Mouse (Mus musculus) C2C12 (cell line): Measurements from ENCODE around the gene Dexi.

Experiments
- CEBPB ChIP-seq: IDR thresholded peaks from one replicate; pipeline ENCODE4 v1.6.1; 2011; ENCODE audit warnings: low read depth, mild to moderate bottlenecking, control low read depth, moderate library complexity
- CTCF ChIP-seq: IDR thresholded peaks from one replicate; pipeline ENCODE4 v1.5.1; 2011; ENCODE audit not compliant: control insufficient read depth, insufficient read depth, insufficient read length
- MAX ChIP-seq: IDR thresholded peaks from one replicate; pipeline ENCODE4 v1.6.1; 2011; ENCODE audit warnings: mild to moderate bottlenecking, control low read depth
- MYOD1 ChIP-seq: IDR thresholded peaks from one replicate; pipeline ENCODE4 v1.6.1; 2011; ENCODE audit warnings: low read depth; ENCODE audit not compliant: control insufficient read depth, insufficient read length
- MYOG ChIP-seq: IDR thresholded peaks from one replicate; pipeline ENCODE4 v1.6.1; 2011; ENCODE audit not compliant: control insufficient read depth, insufficient read length; ENCODE audit errors: extremely low read depth
- USF1 ChIP-seq: IDR thresholded peaks from one replicate; pipeline ENCODE4 v1.6.1; 2011; ENCODE audit warnings: low read depth, mild to moderate bottlenecking, control low read depth, moderate library complexity

- TF ChIP-seq CTCF (no peak), CEBPB (no peak), MYOD1 (no peak), MYOG (no peak), MAX (no peak), USF1 (no peak)
These were observed 31.7 kb downstream of the Dexi start for GRCm38 (mm10) chr16:10511134-10511520.
